Mouse (Mus musculus) stomach, embryonic 16.5 days (tissue): ENCODE data around the gene Lin28a. TPM values are rescaled to one million over a fixed set of nuclear protein-coding genes. Genes with fewer than 3 reads are reported as not detected.

ENCODE experiments used
- ATAC-seq: fragments of 200-750 bp; cut with Nextera tagmentation; 2 replicates; pipeline ENCODE4 v1.8.0; 2017; ENCODE audit warnings: moderate number of reproducible peaks, moderate TSS enrichment; ENCODE audit not compliant: insufficient read depth, low FRiP score
- H3K27ac ChIP-seq: fragments of 300-500 bp; sonication (generic); 2 replicates; pipeline ENCODE4 v1.5.1; 2014; ENCODE audit warnings: low read length
- H3K27me3 ChIP-seq: fragments of 300-500 bp; sonication (generic); 2 replicates; pipeline ENCODE4 v1.6.1; 2014; ENCODE audit warnings: low read length, control low read depth, mixed read lengths; ENCODE audit not compliant: control insufficient read depth, insufficient read depth
- H3K36me3 ChIP-seq: fragments of 300-500 bp; sonication (generic); 2 replicates; pipeline ENCODE4 v1.6.1; 2014; ENCODE audit warnings: low read length; ENCODE audit not compliant: control insufficient read depth, insufficient read depth
- H3K4me1 ChIP-seq: fragments of 300-500 bp; sonication (generic); 2 replicates; pipeline ENCODE4 v1.6.1; 2014; ENCODE audit warnings: low read length, control low read depth, mixed read lengths; ENCODE audit not compliant: control insufficient read depth, insufficient read depth
- H3K4me2 ChIP-seq: fragments of 300-500 bp; sonication (generic); 2 replicates; pipeline ENCODE4 v1.6.1; 2014; ENCODE audit warnings: low read depth, low read length, mixed read lengths
- H3K4me3 ChIP-seq: fragments of 300-500 bp; sonication (generic); replicated peaks from 2 replicates; pipeline ENCODE4 v1.5.1; 2014; ENCODE audit warnings: mild to moderate bottlenecking, low read length
- H3K9ac ChIP-seq: fragments of 300-500 bp; sonication (generic); 2 replicates; pipeline ENCODE4 v1.6.1; 2014; ENCODE audit warnings: low read length
- H3K9me3 ChIP-seq: fragments of 300-500 bp; sonication (generic); replicated peaks from 2 replicates; pipeline ENCODE4 v1.6.1; 2016; ENCODE audit warnings: low read length, control low read depth; ENCODE audit not compliant: control insufficient read depth
- WGBS: fragments of 180-500 bp; shearing (Covaris S2); extraction: QIAGEN DNeasy Blood & Tissue Kit; methylation state at CpG from one replicate; pipeline ENCODE4 v1.1.7; 2014; 5-methylcytosine and 5-hydroxymethylcytosine counted together
- polyA plus RNA-seq: library from polyadenylated mRNA; unstranded; fragments of >200 nt; fragmentation: Nextera tagmentation; extraction: Ambion mirVana; gene quantifications from 2 replicates; pipeline ENCODE4 v1.2.1, GENCODE M21; 2015

The Lin28a gene
- polyA plus RNA-seq, 1 experiment from 2014 or later: 0.13 TPM

DNA sequence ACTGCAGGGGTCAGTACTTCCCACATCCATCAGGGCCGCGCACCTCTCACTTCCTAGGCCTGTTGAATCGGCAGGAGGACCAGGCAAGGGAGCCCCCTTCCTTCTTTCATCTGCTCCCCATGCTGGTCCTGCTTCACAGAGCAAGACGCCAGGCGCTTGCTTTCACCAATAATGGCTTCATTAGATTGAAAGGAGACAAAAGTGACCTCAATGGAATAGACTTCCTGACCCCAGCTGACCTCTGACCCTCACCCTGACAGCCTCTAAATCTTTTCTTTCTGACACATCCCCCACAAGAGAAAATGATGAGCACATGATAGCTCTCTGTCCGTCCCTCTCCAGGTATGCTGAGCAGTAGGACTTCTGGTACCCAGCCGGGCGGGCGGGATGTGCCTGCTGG, 7.2 kb upstream of the Lin28a start:
- Histone ChIP-seq H3K27ac (no peak overlapping the region), H3K4me2 (no peak overlapping the region), H3K36me3 (no peaks in the 10 kb centered on the region), H3K4me3 (no peak overlapping the region), H3K4me1 (no peaks in the 10 kb centered on the region), H3K9me3 (no peaks in the 10 kb centered on the region; the same call in 1 of the 2 replicates), H3K27me3 (no peaks in the 10 kb centered on the region; the same call in 1 of the 2 replicates), H3K9ac (no peak overlapping the region)
- no peak for ATAC-seq
- WGBS: 55% methylated on average over 9 of the region's 9 CpGs

DNA sequence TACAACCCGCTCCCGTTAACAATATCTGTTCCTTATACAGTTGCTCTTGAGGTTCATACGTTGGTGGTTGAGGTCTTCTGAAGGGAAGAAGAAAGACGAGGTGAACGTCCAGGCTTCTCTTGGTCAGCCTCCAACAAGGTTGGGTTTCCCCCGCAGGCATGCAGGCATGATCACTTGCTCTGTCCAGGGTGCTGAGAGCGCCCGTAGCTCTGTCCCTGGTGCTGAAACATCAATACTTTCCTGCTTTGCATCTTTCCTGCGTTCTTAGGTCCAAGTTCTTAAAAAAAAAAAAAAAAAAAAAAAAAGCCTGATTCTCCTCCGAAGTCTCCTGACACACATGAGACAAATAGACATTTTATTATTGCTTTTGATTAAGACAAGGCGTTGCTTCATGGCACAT, 2.0 kb upstream of the Lin28a start:
- H3K36me3 ChIP-seq: no peaks in the 10 kb centered on the region
- no peak overlapping the region for H3K27ac ChIP-seq
- peaks cover 12% of the 10 kb centered on the region for H3K4me1 ChIP-seq
- no peak for ATAC-seq
- peaks cover 46% of the 10 kb centered on the region for H3K27me3 ChIP-seq
- no peak overlapping the region for H3K4me3 ChIP-seq
- H3K9me3 ChIP-seq: no peaks in the 10 kb centered on the region
- H3K4me2 ChIP-seq: no peak overlapping the region
- 3% methylated on average over 11 of the region's 11 CpGs for WGBS
- H3K9ac ChIP-seq: no peak overlapping the region

DNA sequence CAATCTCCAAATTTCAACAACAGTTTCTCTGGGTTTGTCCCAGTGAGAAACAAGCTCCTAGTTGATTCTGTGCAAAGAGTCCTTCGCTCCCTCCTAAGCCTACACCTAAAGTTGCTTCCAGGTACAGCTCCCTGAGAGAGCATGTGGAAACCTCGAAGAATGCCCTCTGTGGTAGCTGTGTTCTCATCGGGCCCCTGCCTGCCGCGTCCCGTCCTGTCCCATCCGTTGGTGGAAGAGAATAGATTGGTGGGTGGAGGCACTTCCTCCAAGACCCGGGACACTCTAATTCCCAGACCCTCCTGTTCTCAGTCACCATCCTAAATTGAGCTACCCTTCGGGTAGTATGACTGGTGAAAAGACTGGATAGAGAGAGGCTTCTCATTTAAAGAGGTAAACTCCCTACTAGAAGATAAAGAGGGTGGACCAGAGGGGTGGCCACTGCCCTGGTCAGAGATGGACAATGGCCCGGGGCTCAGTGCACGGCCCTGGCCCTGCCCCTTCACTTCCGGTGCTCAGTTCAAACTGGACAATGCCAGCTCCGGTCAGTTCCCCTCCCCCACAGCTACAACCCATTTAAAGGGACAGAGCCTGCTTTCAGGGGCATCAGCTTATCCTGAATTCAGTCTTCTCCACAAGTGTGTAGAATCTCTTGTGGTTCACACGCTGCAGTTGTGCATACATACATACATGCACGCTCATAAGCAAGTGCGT, 1.2 kb upstream of the Lin28a start:
- H3K9ac ChIP-seq: no peak overlapping the region
- ATAC-seq: no peak
- no peak overlapping the region for H3K4me2 ChIP-seq
- 3% methylated on average over 16 of the region's 16 CpGs for WGBS
- no peak overlapping the region for H3K27ac ChIP-seq
- peaks cover 46% of the 10 kb centered on the region for H3K27me3 ChIP-seq
- H3K9me3 ChIP-seq: no peaks in the 10 kb centered on the region
- H3K4me3 ChIP-seq: no peak overlapping the region
- H3K36me3 ChIP-seq: no peaks in the 10 kb centered on the region
- H3K4me1 ChIP-seq: peaks cover 12% of the 10 kb centered on the region

DNA sequence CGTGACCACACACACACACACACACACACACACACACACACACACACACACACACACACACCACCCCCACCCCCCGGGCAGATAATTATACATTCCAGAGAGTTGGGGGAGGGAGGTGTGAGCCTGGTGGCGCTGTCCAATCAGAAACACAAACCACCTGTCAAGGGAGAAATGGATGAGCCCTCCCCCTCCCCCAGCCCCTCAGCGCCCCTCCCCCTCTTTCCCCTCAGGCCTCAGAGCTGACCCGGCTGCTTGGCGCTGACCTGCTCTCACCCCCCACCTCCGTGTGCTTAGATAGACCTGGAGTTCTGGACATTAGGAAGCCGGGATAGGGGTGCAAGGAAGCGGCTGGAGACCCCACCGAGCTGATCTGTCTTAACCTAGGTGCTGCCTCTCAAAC, 569 bp upstream of the Lin28a start:
- H3K36me3 ChIP-seq: no peaks in the 10 kb centered on the region
- H3K9me3 ChIP-seq: no peaks in the 10 kb centered on the region
- peaks cover 46% of the 10 kb centered on the region for H3K27me3 ChIP-seq
- H3K4me3 ChIP-seq: no peak overlapping the region
- H3K4me2 ChIP-seq: no peak overlapping the region
- H3K27ac ChIP-seq: no peak overlapping the region
- ATAC-seq: no peak
- H3K9ac ChIP-seq: no peak overlapping the region
- 2% methylated on average over 9 of the region's 10 CpGs for WGBS
- peaks cover 12% of the 10 kb centered on the region for H3K4me1 ChIP-seq

DNA sequence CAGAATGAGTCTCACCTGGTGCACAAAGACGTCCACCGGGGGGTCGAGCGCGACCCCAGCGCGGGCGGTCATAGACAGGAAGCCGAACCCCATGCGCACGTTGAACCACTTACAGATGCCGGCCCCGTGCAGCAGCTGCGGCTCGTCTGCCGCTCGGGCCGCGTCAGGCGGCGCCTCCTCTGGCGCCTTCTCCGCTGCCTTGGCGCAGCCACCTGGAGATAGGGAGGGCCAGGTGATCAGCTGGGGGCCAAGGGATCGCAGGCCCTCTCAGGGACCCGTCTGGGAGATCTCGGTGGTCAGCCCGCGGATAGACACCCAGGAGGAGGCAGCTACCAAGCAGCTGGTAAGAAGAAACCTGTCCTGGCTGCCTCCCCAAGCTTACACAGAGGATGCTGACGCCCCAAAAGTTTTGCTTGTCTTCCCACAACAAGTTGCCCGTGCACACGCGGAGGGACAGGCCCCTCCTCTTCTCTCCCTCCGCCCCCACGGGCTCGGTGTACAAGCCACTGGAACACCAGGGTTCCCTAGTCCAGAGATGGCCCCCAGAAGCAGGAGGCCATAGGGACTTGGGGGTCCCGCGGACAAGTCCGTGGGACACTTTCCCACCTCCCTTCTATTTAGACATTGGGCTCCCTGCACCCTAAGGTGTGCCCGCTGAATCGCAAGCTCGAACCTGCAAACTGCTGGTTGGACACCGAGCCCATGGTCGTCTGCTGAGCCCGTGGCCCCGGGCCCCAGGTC, 433 bp downstream of the Lin28a start:
- Histone ChIP-seq H3K4me1 (peaks cover 12% of the 10 kb centered on the region), H3K9ac (no peak overlapping the region), H3K4me3 (peak overlapping the region; percentile 17; the same call in 1 of the 2 replicates), H3K27ac (no peak overlapping the region), H3K9me3 (no peaks in the 10 kb centered on the region), H3K27me3 (peaks cover 46% of the 10 kb centered on the region), H3K4me2 (peak overlapping the region; percentile 40), H3K36me3 (no peaks in the 10 kb centered on the region)
- no peak for ATAC-seq
- WGBS: 1% methylated on average over 46 of the region's 46 CpGs

DNA sequence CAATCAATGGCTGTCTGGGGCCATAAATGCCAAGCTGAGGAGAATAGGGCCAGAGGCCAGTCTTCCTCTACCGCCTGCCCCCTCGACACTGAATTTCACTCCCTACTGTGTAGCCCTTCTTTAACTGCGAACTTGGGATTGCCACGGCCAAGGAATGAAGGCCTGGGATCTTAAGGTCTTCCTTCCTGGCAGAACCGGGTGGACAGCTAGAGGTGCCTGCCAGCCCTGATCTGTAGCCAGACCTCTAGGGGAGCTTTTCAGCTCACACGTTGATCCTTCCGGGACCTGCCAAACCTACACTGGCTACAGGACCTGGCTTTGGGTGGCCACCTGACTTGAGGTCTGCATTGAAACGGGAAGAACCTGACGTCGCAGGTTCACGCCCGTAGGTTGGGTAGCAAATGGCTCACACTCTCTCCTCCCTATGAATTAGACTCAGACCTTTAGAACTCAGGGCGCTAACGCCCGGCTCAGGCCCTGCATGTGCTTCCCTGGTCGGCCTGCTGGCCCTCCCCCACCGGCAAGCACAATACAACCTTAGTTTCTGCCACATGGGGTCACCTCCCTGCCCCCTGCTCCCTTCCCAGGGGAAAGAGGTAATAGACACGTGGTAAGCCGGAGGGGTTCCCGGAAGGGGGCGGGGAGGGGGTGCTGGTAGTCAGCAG, 1.3 kb downstream of the Lin28a start:
- ATAC-seq: no peak
- peaks cover 46% of the 10 kb centered on the region for H3K27me3 ChIP-seq
- no peak overlapping the region for H3K9ac ChIP-seq
- H3K4me1 ChIP-seq: peaks cover 12% of the 10 kb centered on the region
- no peak overlapping the region for H3K27ac ChIP-seq
- H3K9me3 ChIP-seq: no peaks in the 10 kb centered on the region
- 6% methylated on average over 21 of the region's 21 CpGs for WGBS
- H3K4me2 ChIP-seq: peak overlapping the region; percentile 40; the same call in 1 of the 2 replicates
- no peak overlapping the region for H3K4me3 ChIP-seq
- H3K36me3 ChIP-seq: no peaks in the 10 kb centered on the region

DNA sequence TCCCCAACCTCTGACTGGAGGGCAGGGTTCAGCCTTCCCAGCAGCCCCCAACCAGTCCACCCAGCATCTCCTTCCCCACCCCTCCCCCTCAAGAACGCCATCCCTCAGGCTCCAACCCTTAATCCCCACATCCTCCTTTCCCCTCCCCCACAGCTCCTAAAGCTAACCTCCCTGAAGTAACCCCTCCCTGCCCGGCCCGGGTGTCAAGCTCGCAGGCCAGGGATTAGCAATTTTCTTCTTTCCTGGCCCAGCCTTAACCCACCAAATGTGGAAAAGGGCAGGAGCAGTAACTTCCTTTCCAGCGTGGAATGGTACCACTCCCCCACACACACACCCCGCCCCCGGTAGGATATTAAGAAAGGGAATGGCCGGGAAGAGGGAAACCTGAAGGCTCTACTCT, 1.9 kb downstream of the Lin28a start:
- Histone ChIP-seq H3K9me3 (no peaks in the 10 kb centered on the region), H3K27ac (no peak overlapping the region), H3K4me3 (no peak overlapping the region), H3K27me3 (peaks cover 46% of the 10 kb centered on the region), H3K36me3 (no peaks in the 10 kb centered on the region), H3K4me1 (peaks cover 14% of the 10 kb centered on the region), H3K4me2 (no peak overlapping the region), H3K9ac (no peak overlapping the region)
- ATAC-seq: no peak
- 3% methylated on average over 8 of the region's 8 CpGs for WGBS

DNA sequence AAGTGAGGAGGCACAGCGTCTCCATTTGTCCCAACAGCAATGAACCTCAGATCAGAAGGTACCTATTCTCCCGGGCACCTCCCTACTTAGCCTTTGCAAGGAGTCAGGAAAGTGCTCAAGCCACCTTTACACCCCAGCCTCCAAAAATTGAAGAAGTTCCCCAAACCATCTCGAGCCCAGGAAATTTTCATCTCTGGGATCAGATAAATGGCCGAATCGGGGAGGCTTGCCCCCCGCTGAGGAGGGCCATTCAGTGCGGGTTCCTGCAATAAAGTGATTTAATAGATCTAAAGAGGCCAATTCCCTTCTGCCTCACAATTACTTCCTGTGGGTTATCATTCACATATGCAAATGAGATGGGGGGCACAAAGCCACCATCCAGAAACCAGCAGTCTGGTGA, 2.4 kb downstream of the Lin28a start:
- no peak overlapping the region for H3K4me3 ChIP-seq
- H3K27ac ChIP-seq: no peak overlapping the region
- 21% methylated on average over 7 of the region's 7 CpGs for WGBS
- no peak for ATAC-seq
- no peak overlapping the region for H3K4me2 ChIP-seq
- H3K27me3 ChIP-seq: peaks cover 46% of the 10 kb centered on the region
- H3K36me3 ChIP-seq: no peaks in the 10 kb centered on the region
- H3K4me1 ChIP-seq: peaks cover 14% of the 10 kb centered on the region
- no peaks in the 10 kb centered on the region for H3K9me3 ChIP-seq
- no peak overlapping the region for H3K9ac ChIP-seq
